Mouse (Mus musculus): ENCODE data around the gene Gm20843. TPM values are rescaled to one million over a fixed set of nuclear protein-coding genes. Genes with fewer than 3 reads are reported as not detected.

The Gm20843 gene
- not detected in 2 replicates for polyA plus RNA-seq (2012; ENCODE audit: low replicate concordance)

DNA sequence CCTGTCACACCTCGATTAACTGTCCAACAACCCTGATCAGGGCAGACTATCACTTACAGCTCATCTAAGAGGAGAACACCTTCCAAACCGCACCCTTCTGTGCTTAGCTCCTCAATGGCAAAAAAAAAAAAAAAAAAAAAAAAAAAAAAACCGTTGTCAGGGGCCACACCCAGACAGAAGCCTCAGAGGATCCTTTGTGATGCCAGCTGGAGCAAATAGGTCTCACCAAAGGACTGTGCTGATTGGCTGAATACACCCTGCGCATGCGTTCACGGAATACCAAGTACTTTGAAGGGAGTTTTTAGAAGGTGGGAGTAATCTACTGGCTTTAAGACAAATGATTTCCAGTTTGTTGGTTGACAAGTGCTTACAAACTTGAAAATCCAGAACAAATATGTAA is at the start of gene Gm20843:
Gene Gm20843, minus strand, starts transcription at position 101 of the 400 bp plus-strand sequence.

Data from hematopoietic multipotent progenitor cell, adult 10-12 weeks (in vitro differentiated cells).